Mouse (Mus musculus) left cerebral cortex, postnatal 4 days (tissue): ENCODE results near the gene Grap. TPM values are rescaled to one million over a fixed set of nuclear protein-coding genes. Genes with fewer than 3 reads are reported as not detected.
A peak's percentile ranks its signal among the peaks of the same experiment; 100 is the strongest.

Experiments
- DNase-seq: peaks from one replicate; pipeline ENCODE4 v3.0.0-alpha.2; 2022
- intact Hi-C: fragments of 180-260 bp; cut with DNase I; formaldehyde crosslinking; loops from one replicate; pipeline ENCODE4 v1.15.1; 2025
- total RNA-seq, 2 experiments: library from RNA; stranded (reverse); gene quantifications; 2 replicates each; pipeline ENCODE4 v1.2.3; 2021

Gene Grap
- total RNA-seq, 2 experiments from 2014 or later, result 5.8 to 6.1 TPM

GRCm38 (mm10) chr11:61656148-61656850 is 3.2 kb downstream of the Grap start:
- no peak for DNase-seq
- intact Hi-C loops, result no loop called here

- intact Hi-C loops, result no loop called here
- no peak for DNase-seq
These were observed 4.4 kb downstream of the Grap start for GRCm38 (mm10) chr11:61657432-61657831.

- intact Hi-C loops, result no loop called here
- no peak for DNase-seq
These were observed 5.4 kb downstream of the Grap start for GRCm38 (mm10) chr11:61658360-61658922.

GRCm38 (mm10) chr11:61659011-61659858 is 6.2 kb downstream of the Grap start:
- intact Hi-C loops, result no loop called here
- peak; percentile 39 for DNase-seq

GRCm38 (mm10) chr11:61660001-61660400 is 6.9 kb downstream of the Grap start:
- DNase-seq, result no peak
- intact Hi-C loops, result no loop called here

- DNase-seq, result no peak
- intact Hi-C loops, result no loop called here
These were observed 7.8 kb downstream of the Grap start for GRCm38 (mm10) chr11:61660806-61661392.

- DNase-seq, result no peak
- intact Hi-C loops, result no loop called here
These were observed 9.1 kb downstream of the Grap start for GRCm38 (mm10) chr11:61662189-61662588.

- intact Hi-C loops, result no loop called here
- DNase-seq, result no peak
These were observed 12.3 kb downstream of the Grap start for GRCm38 (mm10) chr11:61665401-61665800.

GRCm38 (mm10) chr11:61665991-61666799 is 13.1 kb downstream of the Grap start:
- DNase-seq, result peak; percentile 75

GRCm38 (mm10) chr11:61667248-61667647 is 14.2 kb downstream of the Grap start:
- intact Hi-C loops, result no loop called here
- DNase-seq, result no peak

More at GRCm38 (mm10) chr11:61665991-61666799, 13.1 kb downstream of the Grap start:
- intact Hi-C loops, result no loop called here

GRCm38 (mm10) chr11:61667782-61668181 is 14.7 kb downstream of the Grap start:
- intact Hi-C loops, result no loop called here
- DNase-seq, result no peak

GRCm38 (mm10) chr11:61669492-61670490 is 16.7 kb downstream of the Grap start:
- DNase-seq, result no peak
- intact Hi-C loops, result no loop called here

GRCm38 (mm10) chr11:61671781-61672383 is 18.8 kb downstream of the Grap start:
- DNase-seq, result no peak
- intact Hi-C loops, result no loop called here

GRCm38 (mm10) chr11:61673686-61674085 is 20.6 kb downstream of the Grap start:
- intact Hi-C loops, result no loop called here
- DNase-seq, result peak; percentile 59

- no peak for DNase-seq
- intact Hi-C loops, result no loop called here
These were observed 21.2 kb downstream of the Grap start for GRCm38 (mm10) chr11:61674151-61674838.

GRCm38 (mm10) chr11:61674839-61675159 is 21.7 kb downstream of the Grap start:
- DNase-seq, result peak; percentile 51
- intact Hi-C loops, result no loop called here

GRCm38 (mm10) chr11:61675332-61675731 is 22.3 kb downstream of the Grap start:
- intact Hi-C loops, result no loop called here
- DNase-seq, result no peak

- no peak for DNase-seq
- intact Hi-C loops, result no loop called here
These were observed 23.3 kb downstream of the Grap start for GRCm38 (mm10) chr11:61676216-61676854.
